Mouse (Mus musculus): Measurements from ENCODE around the gene Fkbp3. TPM values are rescaled to one million over a fixed set of nuclear protein-coding genes. Genes with fewer than 3 reads are reported as not detected.

Fkbp3 gene
- polyA plus RNA-seq, 1 experiment: 42.7 TPM

GRCm38 (mm10) chr12:65036892-65037545 is 36.8 kb downstream of the Fkbp3 start:
- Histone ChIP-seq H3K4me3 (ENCODE audit: control insufficient read depth, insufficient read depth, low read length) (peak overlapping the region; percentile 71), H3K4me1 (replicated peaks; ENCODE audit: control insufficient read depth, insufficient read depth, low read length) (peaks cover 2% of the 10 kb centered on the region; the same call in 1 of the 2 replicates), H3K36me3 (ENCODE audit: control insufficient read depth, insufficient read depth, low read length) (no peaks in the 10 kb centered on the region), H3K27me3 (ENCODE audit: control insufficient read depth, insufficient read depth, low read length) (no peaks in the 10 kb centered on the region), H3K27ac (ENCODE audit: control insufficient read depth, insufficient read depth, low read length) (no peak overlapping the region)
- WGBS: 5% methylated on average over 18 of the region's 18 CpGs
- DNase-seq: no peak
- TF ChIP-seq POLR2A (IDR thresholded peaks at IDR 0.05; ENCODE audit: control insufficient read depth, extremely low read depth, insufficient read depth, low read length, poor library complexity): no peak
- no peak for TF ChIP-seq CTCF (IDR thresholded peaks at IDR 0.05; ENCODE audit: borderline replicate concordance, control insufficient read depth, extremely low read depth, insufficient read depth, low read length, poor library complexity)

GRCm38 (mm10) chr12:65036190-65036870 is 37.5 kb downstream of the Fkbp3 start, which contains the start of gene Prpf39:
Prpf39 (plus strand) TSS chr12:65036333.
- Histone ChIP-seq H3K4me1 (replicated peaks; ENCODE audit: control insufficient read depth, insufficient read depth, low read length) (peaks cover 2% of the 10 kb centered on the region; the same call in 1 of the 2 replicates), H3K27me3 (ENCODE audit: control insufficient read depth, insufficient read depth, low read length) (no peaks in the 10 kb centered on the region), H3K36me3 (ENCODE audit: control insufficient read depth, insufficient read depth, low read length) (no peaks in the 10 kb centered on the region), H3K4me3 (ENCODE audit: control insufficient read depth, insufficient read depth, low read length) (peak within 1 kb of the TSS; percentile 71), H3K27ac (ENCODE audit: control insufficient read depth, insufficient read depth, low read length) (no peak within 1 kb of the TSS)
- peak; percentile 91 for DNase-seq
- WGBS: under 1% methylated on average over 65 of the region's 65 CpGs
- TF ChIP-seq POLR2A (IDR thresholded peaks at IDR 0.05; ENCODE audit: control insufficient read depth, extremely low read depth, insufficient read depth, low read length, poor library complexity): peak; percentile 80
- TF ChIP-seq CTCF (IDR thresholded peaks at IDR 0.05; ENCODE audit: borderline replicate concordance, control insufficient read depth, extremely low read depth, insufficient read depth, low read length, poor library complexity): no peak; the same call in 1 of the 2 replicates

- no peak for TF ChIP-seq POLR2A (IDR thresholded peaks at IDR 0.05; ENCODE audit: control insufficient read depth, extremely low read depth, insufficient read depth, low read length, poor library complexity)
- no peak for TF ChIP-seq CTCF (IDR thresholded peaks at IDR 0.05; ENCODE audit: borderline replicate concordance, control insufficient read depth, extremely low read depth, insufficient read depth, low read length, poor library complexity)
- Histone ChIP-seq H3K4me1 (replicated peaks; ENCODE audit: control insufficient read depth, insufficient read depth, low read length) (peaks cover 2% of the 10 kb centered on the region; the same call in 1 of the 2 replicates), H3K4me3 (ENCODE audit: control insufficient read depth, insufficient read depth, low read length) (no peak overlapping the region), H3K36me3 (ENCODE audit: control insufficient read depth, insufficient read depth, low read length) (no peaks in the 10 kb centered on the region), H3K27me3 (ENCODE audit: control insufficient read depth, insufficient read depth, low read length) (no peaks in the 10 kb centered on the region), H3K27ac (ENCODE audit: control insufficient read depth, insufficient read depth, low read length) (no peak overlapping the region)
- no peak for DNase-seq
- WGBS: 46% methylated on average over 8 of the region's 8 CpGs
Observed at GRCm38 (mm10) chr12:65035839-65036189, 38.0 kb downstream of the Fkbp3 start.

- WGBS: over 99% methylated on average over 6 of the region's 6 CpGs
- Histone ChIP-seq H3K27me3 (ENCODE audit: control insufficient read depth, insufficient read depth, low read length) (no peaks in the 10 kb centered on the region), H3K4me3 (ENCODE audit: control insufficient read depth, insufficient read depth, low read length) (no peak overlapping the region)
Observed at GRCm38 (mm10) chr12:65022842-65023241, 51.0 kb downstream of the Fkbp3 start.

More at GRCm38 (mm10) chr12:65022842-65023241, 51.0 kb downstream of the Fkbp3 start:
- Histone ChIP-seq H3K27ac (ENCODE audit: control insufficient read depth, insufficient read depth, low read length) (no peak overlapping the region), H3K36me3 (ENCODE audit: control insufficient read depth, insufficient read depth, low read length) (peaks cover 13% of the 10 kb centered on the region; the same call in 1 of the 2 replicates), H3K4me1 (replicated peaks; ENCODE audit: control insufficient read depth, insufficient read depth, low read length) (no peaks in the 10 kb centered on the region)
- no peak for DNase-seq
- no peak for TF ChIP-seq POLR2A (IDR thresholded peaks at IDR 0.05; ENCODE audit: control insufficient read depth, extremely low read depth, insufficient read depth, low read length, poor library complexity)
- no peak for TF ChIP-seq CTCF (IDR thresholded peaks at IDR 0.05; ENCODE audit: borderline replicate concordance, control insufficient read depth, extremely low read depth, insufficient read depth, low read length, poor library complexity)

Other genes starting within 250 kb of the Fkbp3 start
- 0.89 and 1.3 TPM in 2 replicates for gene Gm527, start 156.1 kb downstream of the Fkbp3 start, polyA plus RNA-seq (2012; rRNA removed)
- 5.6 and 6.5 TPM in 2 replicates for gene Klhl28, start 108.5 kb downstream of the Fkbp3 start, polyA plus RNA-seq (2012; rRNA removed)
- gene Togaram1, start 108.2 kb downstream of the Fkbp3 start, polyA plus RNA-seq (2012; rRNA removed): 8.2 and 8.4 TPM in 2 replicates
- 15.7 and 18.7 TPM in 2 replicates for gene Prpf39, start 37.7 kb downstream of the Fkbp3 start, polyA plus RNA-seq (2012; rRNA removed)
- 4.3 and 6.6 TPM in 2 replicates for gene Fancm, start 1.6 kb upstream of the Fkbp3 start, polyA plus RNA-seq (2012; rRNA removed)
- 3.8 and 4.2 TPM in 2 replicates for gene Mis18bp1, start 98.6 kb upstream of the Fkbp3 start, polyA plus RNA-seq (2012; rRNA removed)
- not detected in 2 replicates for gene Wdr20rt, start 151.5 kb upstream of the Fkbp3 start, polyA plus RNA-seq (2012; rRNA removed)

Data from thymus, adult 2 months (tissue).